Mouse (Mus musculus): ENCODE measurements around the gene Mrgprb5. TPM values are rescaled to one million over a fixed set of nuclear protein-coding genes. Genes with fewer than 3 reads are reported as not detected.
A peak's percentile ranks its signal among the peaks of the same experiment; 100 is the strongest.
"Not testable (repeated sequence)": the region's sequence is repeated elsewhere in the genome, so short reads cannot be mapped to it uniquely, and the experiment has no call there.

Gene Mrgprb5
- polyA plus RNA-seq (2015; fragmentation: Nextera tagmentation; extraction: Ambion mirVana), result not detected in 2 replicates

GRCm38 (mm10) chr7:48168919-48169318, at the start of gene Mrgprb5:
Gene Mrgprb5 (minus strand): TSS chr7:48169019.
- Histone ChIP-seq H3K36me3 (ENCODE audit: insufficient read depth, low read length) (no peaks in the 10 kb centered on the region), H3K27me3 (ENCODE audit: insufficient read depth, low read length) (no peaks in the 10 kb centered on the region), H3K27ac (ENCODE audit: low read length) (no peak within 1 kb of the TSS), H3K4me1 (ENCODE audit: insufficient read depth, low read length) (no peaks in the 10 kb centered on the region), H3K4me3 (ENCODE audit: low read length) (no peak within 1 kb of the TSS), H3K9me3 (ENCODE audit: low read length) (no peaks in the 10 kb centered on the region), H3K9ac (replicated peaks; ENCODE audit: low read length) (no peak within 1 kb of the TSS), H3K4me2 (replicated peaks; ENCODE audit: low read depth, low read length) (no peak within 1 kb of the TSS)
- WGBS, result 85% methylated on average over 2 of the region's 2 CpGs
- no peak for ATAC-seq (ENCODE audit: low FRiP score, low TSS enrichment)

GRCm38 (mm10) chr7:48199188-48199587, 30.4 kb upstream of the Mrgprb5 start, which contains the start of gene Mrgprb4:
Gene Mrgprb4 (minus strand): TSS chr7:48199288.
- Histone ChIP-seq H3K27ac (ENCODE audit: low read length) (no peak within 1 kb of the TSS), H3K27me3 (ENCODE audit: insufficient read depth, low read length) (no peaks in the 10 kb centered on the region), H3K9me3 (ENCODE audit: low read length) (no peaks in the 10 kb centered on the region), H3K9ac (replicated peaks; ENCODE audit: low read length) (no peak within 1 kb of the TSS), H3K36me3 (ENCODE audit: insufficient read depth, low read length) (no peaks in the 10 kb centered on the region), H3K4me2 (replicated peaks; ENCODE audit: low read depth, low read length) (no peak within 1 kb of the TSS), H3K4me3 (ENCODE audit: low read length) (no peak within 1 kb of the TSS), H3K4me1 (ENCODE audit: insufficient read depth, low read length) (no peaks in the 10 kb centered on the region)
- ATAC-seq (ENCODE audit: low FRiP score, low TSS enrichment), result no peak
- 84% methylated on average over 3 of the region's 3 CpGs for WGBS

- Histone ChIP-seq H3K4me1 (ENCODE audit: insufficient read depth, low read length) (no peaks in the 10 kb centered on the region; the same call in 1 of the 2 replicates), H3K4me3 (ENCODE audit: low read length) (no peak overlapping the region), H3K27me3 (ENCODE audit: insufficient read depth, low read length) (no peaks in the 10 kb centered on the region), H3K9ac (replicated peaks; ENCODE audit: low read length) (no peak overlapping the region), H3K4me2 (replicated peaks; ENCODE audit: low read depth, low read length) (no peak overlapping the region), H3K36me3 (ENCODE audit: insufficient read depth, low read length) (no peaks in the 10 kb centered on the region), H3K9me3 (ENCODE audit: low read length) (no peaks in the 10 kb centered on the region), H3K27ac (ENCODE audit: low read length) (no peak overlapping the region)
- no peak for ATAC-seq (ENCODE audit: low FRiP score, low TSS enrichment)
- 42% methylated on average over 2 of the region's 2 CpGs for WGBS
Measured at GRCm38 (mm10) chr7:48167471-48167870, 1.3 kb downstream of the Mrgprb5 start.

GRCm38 (mm10) chr7:48138248-48138702, 30.5 kb downstream of the Mrgprb5 start:
- peak overlapping the region; percentile 68 for H3K4me3 ChIP-seq (ENCODE audit: low read length)
- peak overlapping the region; percentile 86 for H3K27ac ChIP-seq (ENCODE audit: low read length)
- 2% methylated on average over 17 of the region's 17 CpGs for WGBS
- no peaks in the 10 kb centered on the region for H3K36me3 ChIP-seq (ENCODE audit: insufficient read depth, low read length)
- no peaks in the 10 kb centered on the region for H3K27me3 ChIP-seq (ENCODE audit: insufficient read depth, low read length)
- peaks cover 11% of the 10 kb centered on the region for H3K9me3 ChIP-seq (ENCODE audit: low read length)
- ATAC-seq (ENCODE audit: low FRiP score, low TSS enrichment), result peak; percentile 74; the same call in 1 of the 2 replicates
- H3K9ac ChIP-seq (replicated peaks; ENCODE audit: low read length), result peak overlapping the region; percentile 84
- peak overlapping the region; percentile 83 for H3K4me2 ChIP-seq (replicated peaks; ENCODE audit: low read depth, low read length)
- 0 out of 2 replicates have a peak, but pooled peaks cover 4% of the 10 kb centered on the region for H3K4me1 ChIP-seq (ENCODE audit: insufficient read depth, low read length)

DNA sequence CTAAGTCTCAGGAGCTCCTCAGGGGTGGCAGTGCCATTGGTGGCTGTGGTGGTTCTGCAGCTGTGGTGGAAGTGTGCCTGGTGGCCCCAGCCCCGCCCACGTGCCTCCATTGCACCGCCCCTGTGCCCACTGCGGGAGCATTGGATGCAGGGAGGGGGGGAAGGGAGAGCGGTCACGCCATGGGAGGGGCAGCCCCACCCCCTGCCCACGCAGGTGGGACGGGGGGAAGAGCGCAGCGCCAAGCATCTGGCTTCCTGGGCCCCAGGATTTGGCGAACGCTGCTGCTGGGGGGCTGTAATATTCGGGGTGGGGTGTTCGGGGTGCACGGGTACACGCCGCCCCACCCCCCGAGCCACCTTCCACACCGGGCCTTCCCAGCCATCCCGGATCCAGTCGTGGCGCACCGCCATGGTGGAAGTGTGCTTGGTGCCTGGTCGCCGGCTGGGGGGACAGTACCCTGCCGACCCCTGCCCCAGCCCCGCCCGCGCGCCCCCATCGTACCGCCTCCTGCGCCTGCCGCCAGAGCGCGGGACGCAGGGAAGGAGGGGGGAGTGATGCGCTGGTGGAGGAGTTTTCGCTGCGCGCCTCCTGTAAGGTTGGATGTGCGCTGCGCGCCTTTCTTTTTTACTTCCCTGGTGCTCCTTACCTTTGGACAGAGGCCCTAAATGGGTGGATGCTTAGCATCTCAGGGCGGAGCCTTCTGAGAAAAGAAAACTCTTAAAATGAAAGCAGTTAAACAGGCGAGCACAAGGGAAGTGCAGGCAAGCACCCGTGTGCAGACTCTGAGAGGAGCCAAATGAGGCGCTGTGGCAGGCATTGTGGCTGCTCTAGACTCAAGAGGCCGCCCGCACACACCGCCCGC, 31.4 kb downstream of the Mrgprb5 start:
- H3K9me3 ChIP-seq (ENCODE audit: low read length), result peaks cover 11% of the 10 kb centered on the region
- peak overlapping the region; percentile 86 for H3K27ac ChIP-seq (ENCODE audit: low read length)
- H3K36me3 ChIP-seq (ENCODE audit: insufficient read depth, low read length), result no peaks in the 10 kb centered on the region
- peak overlapping the region; percentile 84 for H3K9ac ChIP-seq (replicated peaks; ENCODE audit: low read length)
- peak overlapping the region; percentile 83 for H3K4me2 ChIP-seq (replicated peaks; ENCODE audit: low read depth, low read length)
- peak overlapping the region; percentile 68 for H3K4me3 ChIP-seq (ENCODE audit: low read length)
- ATAC-seq (ENCODE audit: low FRiP score, low TSS enrichment), result peak; percentile 92
- WGBS, result under 1% methylated on average over 47 of the region's 52 CpGs
- H3K27me3 ChIP-seq (ENCODE audit: insufficient read depth, low read length), result no peaks in the 10 kb centered on the region
- H3K4me1 ChIP-seq (ENCODE audit: insufficient read depth, low read length), result 0 out of 2 replicates have a peak, but pooled peaks cover 4% of the 10 kb centered on the region

GRCm38 (mm10) chr7:48132674-48133073, 36.1 kb downstream of the Mrgprb5 start:
- no peaks in the 10 kb centered on the region for H3K36me3 ChIP-seq (ENCODE audit: insufficient read depth, low read length)
- H3K4me1 ChIP-seq (ENCODE audit: insufficient read depth, low read length), result 0 out of 2 replicates have a peak, but pooled peaks cover 4% of the 10 kb centered on the region
- no peak overlapping the region for H3K9ac ChIP-seq (replicated peaks; ENCODE audit: low read length)
- H3K27me3 ChIP-seq (ENCODE audit: insufficient read depth, low read length), result no peaks in the 10 kb centered on the region
- no peak overlapping the region for H3K27ac ChIP-seq (ENCODE audit: low read length)
- ATAC-seq (ENCODE audit: low FRiP score, low TSS enrichment), result peak; percentile 35; the same call in 1 of the 2 replicates
- no peak overlapping the region for H3K4me2 ChIP-seq (replicated peaks; ENCODE audit: low read depth, low read length)
- no peaks in the 10 kb centered on the region for H3K9me3 ChIP-seq (ENCODE audit: low read length)
- no peak overlapping the region for H3K4me3 ChIP-seq (ENCODE audit: low read length)
- 71% methylated on average over 4 of the region's 4 CpGs for WGBS

DNA sequence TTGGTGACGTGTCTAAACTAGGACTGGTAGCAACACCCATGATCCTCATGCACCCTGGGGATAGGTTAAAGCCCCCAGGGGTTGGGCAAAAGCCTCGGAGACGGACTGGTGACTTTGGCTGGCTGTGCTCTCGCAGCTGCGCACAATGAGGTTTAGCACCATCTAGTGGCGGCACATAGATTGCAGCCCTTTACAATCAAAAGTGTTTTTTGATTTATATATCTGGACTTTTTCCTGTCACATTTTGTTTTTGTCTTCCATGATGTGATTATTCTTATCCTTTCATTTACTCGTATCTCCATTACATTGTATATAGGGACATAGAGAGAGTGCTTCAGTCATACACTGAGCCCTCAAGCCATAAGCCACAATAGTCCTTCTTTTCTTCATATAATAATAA, 36.6 kb downstream of the Mrgprb5 start:
- not testable (repeated sequence) for H3K9me3 ChIP-seq (ENCODE audit: low read length); H3K27ac ChIP-seq (ENCODE audit: low read length); H3K4me2 ChIP-seq (replicated peaks; ENCODE audit: low read depth, low read length); H3K9ac ChIP-seq (replicated peaks; ENCODE audit: low read length); H3K36me3 ChIP-seq (ENCODE audit: insufficient read depth, low read length); H3K4me1 ChIP-seq (ENCODE audit: insufficient read depth, low read length); H3K27me3 ChIP-seq (ENCODE audit: insufficient read depth, low read length)
- H3K4me3 ChIP-seq (ENCODE audit: low read length), result peak overlapping the region; percentile 49
- WGBS, result 0% methylated on average over 4 of the region's 7 CpGs
- ATAC-seq (ENCODE audit: low FRiP score, low TSS enrichment), result peak; percentile 88; the same call in 1 of the 2 replicates

GRCm38 (mm10) chr7:48131820-48132219, 37.0 kb downstream of the Mrgprb5 start:
- Histone ChIP-seq H3K27ac (ENCODE audit: low read length) (peak overlapping the region; percentile 89), H3K9ac (replicated peaks; ENCODE audit: low read length) (peak overlapping the region; percentile 72), H3K4me3 (ENCODE audit: low read length) (peak overlapping the region; percentile 49), H3K4me2 (replicated peaks; ENCODE audit: low read depth, low read length) (peak overlapping the region; percentile 51)
- H3K36me3 ChIP-seq (ENCODE audit: insufficient read depth, low read length); ATAC-seq (ENCODE audit: low FRiP score, low TSS enrichment); H3K4me1 ChIP-seq (ENCODE audit: insufficient read depth, low read length); H3K9me3 ChIP-seq (ENCODE audit: low read length); H3K27me3 ChIP-seq (ENCODE audit: insufficient read depth, low read length): not testable (repeated sequence)
- WGBS, result 3% methylated on average over 10 of the region's 14 CpGs

DNA sequence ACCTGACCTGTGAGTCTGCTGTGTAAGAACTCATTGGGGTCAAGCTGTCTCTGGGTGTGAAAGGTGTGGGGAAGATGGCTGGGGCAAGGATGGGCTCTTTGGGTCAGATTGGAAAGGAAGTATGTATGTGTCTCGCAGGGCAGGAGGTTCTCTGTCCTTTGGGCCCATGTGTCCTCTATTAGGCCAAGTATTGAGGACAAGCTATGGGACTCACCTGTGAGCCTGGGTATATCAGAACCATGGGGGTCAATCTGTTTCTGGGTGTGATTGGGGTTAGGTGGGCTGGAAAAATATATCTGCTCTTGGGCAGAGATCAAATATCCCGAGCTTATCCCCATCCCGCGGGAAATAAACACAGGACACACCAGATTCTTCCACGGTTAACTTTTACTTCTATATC, 45.0 kb downstream of the Mrgprb5 start:
- H3K27me3 ChIP-seq (ENCODE audit: insufficient read depth, low read length), result no peaks in the 10 kb centered on the region
- H3K4me1 ChIP-seq (ENCODE audit: insufficient read depth, low read length), result no peaks in the 10 kb centered on the region
- ATAC-seq (ENCODE audit: low FRiP score, low TSS enrichment), result no peak
- no peaks in the 10 kb centered on the region for H3K9me3 ChIP-seq (ENCODE audit: low read length)
- H3K9ac ChIP-seq (replicated peaks; ENCODE audit: low read length), result no peak overlapping the region
- 82% methylated on average over 5 of the region's 5 CpGs for WGBS
- H3K36me3 ChIP-seq (ENCODE audit: insufficient read depth, low read length), result peaks cover 4% of the 10 kb centered on the region; the same call in 1 of the 2 replicates
- no peak overlapping the region for H3K4me2 ChIP-seq (replicated peaks; ENCODE audit: low read depth, low read length)
- H3K27ac ChIP-seq (ENCODE audit: low read length), result no peak overlapping the region
- H3K4me3 ChIP-seq (ENCODE audit: low read length), result no peak overlapping the region

Measured in kidney, embryonic 16.5 days (tissue).